Mouse (Mus musculus): ENCODE data around the gene Phgdh.

DNA sequence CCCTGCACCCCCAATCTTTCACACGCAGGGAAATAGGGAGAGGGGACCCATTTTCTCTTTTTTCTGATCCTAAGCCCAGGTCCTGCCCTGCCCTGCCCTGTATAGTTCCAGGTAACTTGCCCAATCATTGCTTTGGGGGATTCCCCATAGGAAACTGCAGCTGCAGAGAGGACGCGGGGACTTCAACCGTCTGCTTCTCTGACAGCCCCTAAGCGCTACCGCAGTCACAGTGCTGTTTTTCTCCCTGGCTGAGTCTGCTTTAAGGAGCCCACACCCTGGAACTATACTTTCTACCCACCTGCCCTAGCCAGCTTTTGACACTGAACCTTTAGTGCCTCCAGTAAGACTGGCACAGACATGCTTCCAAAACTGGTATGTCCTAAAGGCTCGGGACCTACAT lies 3.9 kb downstream of the Phgdh start:
- TF ChIP-seq CTCF (IDR thresholded peaks at IDR 0.05; ENCODE audit: control insufficient read depth, insufficient read depth, low read length) (no peak), POLR2A (IDR thresholded peaks at IDR 0.05; ENCODE audit: borderline replicate concordance, control insufficient read depth, low read depth, low read length) (no peak)
